Mouse (Mus musculus): ENCODE measurements around the gene Mterf4. TPM values are rescaled to one million over a fixed set of nuclear protein-coding genes. Genes with fewer than 3 reads are reported as not detected.

Mterf4 gene
- polyA plus RNA-seq (2014; fragmentation: Nextera tagmentation; extraction: Ambion mirVana), result 21.9 and 28.0 TPM in 2 replicates

DNA sequence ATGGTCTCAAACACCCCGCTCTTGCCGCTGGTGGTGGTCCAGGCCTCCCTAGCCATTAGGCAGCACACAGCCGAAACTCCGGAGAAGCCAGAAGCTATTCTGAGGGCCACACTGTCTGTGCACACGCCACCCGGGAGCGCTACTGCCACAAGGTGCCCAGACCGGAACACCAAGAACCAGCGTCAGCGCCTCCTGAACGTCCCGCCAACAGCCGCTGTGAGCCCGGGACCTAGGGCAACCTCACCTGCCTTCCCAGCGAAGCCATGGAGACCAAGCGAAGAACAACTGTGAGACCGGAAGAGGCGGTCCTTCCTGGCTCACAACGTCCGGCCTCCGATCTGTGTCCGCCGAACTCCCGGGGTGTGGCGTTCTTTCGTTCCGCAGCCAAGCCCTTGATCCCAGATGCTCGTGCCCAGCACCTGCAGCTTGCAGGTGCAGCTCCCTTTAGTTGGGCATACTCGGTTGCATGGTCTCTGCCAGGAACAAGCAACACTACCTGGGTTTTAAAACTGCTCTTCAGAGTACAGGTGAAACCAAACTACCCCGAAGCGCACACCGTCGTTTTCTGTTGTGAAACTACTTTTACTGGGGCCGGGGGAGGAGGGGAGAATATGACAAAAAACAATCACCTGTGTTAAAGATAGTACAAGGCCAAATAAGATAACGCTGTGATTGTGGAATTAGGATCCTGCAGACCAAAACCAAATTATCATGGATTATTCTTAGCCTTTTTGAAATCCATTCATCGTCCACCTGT is at the start of gene Mterf4:
Gene Mterf4, minus strand, starts transcription at position 335 of the 757 bp plus-strand sequence.
- H3K9ac ChIP-seq (ENCODE audit: low read length), result peak within 1 kb of the TSS; percentile 84
- peak; percentile 89 for DNase-seq (ENCODE audit: low spot score)
- 7% methylated on average over 36 of the region's 36 CpGs for WGBS
- no peaks in the 10 kb centered on the region for H3K9me3 ChIP-seq (replicated peaks; ENCODE audit: control insufficient read depth, low read length)
- H3K4me2 ChIP-seq (ENCODE audit: low read length), result peak within 1 kb of the TSS; percentile 73
- no peak within 1 kb of the TSS for H3K27ac ChIP-seq (ENCODE audit: low read depth, low read length)
- H3K4me3 ChIP-seq (ENCODE audit: low read depth, low read length), result peak within 1 kb of the TSS; percentile 75
- peaks cover 44% of the 10 kb centered on the region for H3K36me3 ChIP-seq (ENCODE audit: control insufficient read depth, insufficient read depth, low read length)
- peaks cover 6% of the 10 kb centered on the region for H3K4me1 ChIP-seq (ENCODE audit: control insufficient read depth, insufficient read depth, low read length)
- ATAC-seq, result peak; percentile 96
- H3K27me3 ChIP-seq (replicated peaks; ENCODE audit: control insufficient read depth, insufficient read depth, low read length), result no peaks in the 10 kb centered on the region

DNA sequence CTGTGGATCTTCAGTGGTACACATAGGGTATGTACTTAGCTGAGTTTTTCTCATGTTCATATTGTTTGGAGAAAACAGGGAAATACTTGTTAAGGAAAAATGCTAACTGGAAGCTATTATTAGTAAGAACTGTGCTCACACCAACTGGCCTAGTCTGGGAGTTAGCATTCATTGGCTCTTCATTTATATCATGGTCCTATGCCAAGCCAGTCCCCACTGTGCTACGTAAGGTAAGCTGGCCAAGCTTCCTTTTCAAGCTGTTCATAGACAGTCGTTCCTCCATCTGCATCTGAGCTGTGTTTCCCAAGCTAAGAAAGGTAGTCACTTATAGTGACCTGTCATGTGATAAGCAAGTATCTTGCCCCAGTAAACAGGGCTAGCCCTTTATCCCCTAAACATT is 47.0 kb upstream of the Mterf4 start:
- no peak overlapping the region for H3K4me3 ChIP-seq (ENCODE audit: low read depth, low read length)
- H3K27me3 ChIP-seq (replicated peaks; ENCODE audit: control insufficient read depth, insufficient read depth, low read length), result no peaks in the 10 kb centered on the region
- WGBS, result 90% methylated on average over 2 of the region's 2 CpGs
- no peaks in the 10 kb centered on the region for H3K4me1 ChIP-seq (ENCODE audit: control insufficient read depth, insufficient read depth, low read length)
- DNase-seq (ENCODE audit: low spot score) (no peak), ATAC-seq (no peak)
- no peak overlapping the region for H3K9ac ChIP-seq (ENCODE audit: low read length)
- no peak overlapping the region for H3K27ac ChIP-seq (ENCODE audit: low read depth, low read length)
- peaks cover 88% of the 10 kb centered on the region for H3K36me3 ChIP-seq (ENCODE audit: control insufficient read depth, insufficient read depth, low read length)
- no peak overlapping the region for H3K4me2 ChIP-seq (ENCODE audit: low read length)
- no peaks in the 10 kb centered on the region for H3K9me3 ChIP-seq (replicated peaks; ENCODE audit: control insufficient read depth, low read length)

DNA sequence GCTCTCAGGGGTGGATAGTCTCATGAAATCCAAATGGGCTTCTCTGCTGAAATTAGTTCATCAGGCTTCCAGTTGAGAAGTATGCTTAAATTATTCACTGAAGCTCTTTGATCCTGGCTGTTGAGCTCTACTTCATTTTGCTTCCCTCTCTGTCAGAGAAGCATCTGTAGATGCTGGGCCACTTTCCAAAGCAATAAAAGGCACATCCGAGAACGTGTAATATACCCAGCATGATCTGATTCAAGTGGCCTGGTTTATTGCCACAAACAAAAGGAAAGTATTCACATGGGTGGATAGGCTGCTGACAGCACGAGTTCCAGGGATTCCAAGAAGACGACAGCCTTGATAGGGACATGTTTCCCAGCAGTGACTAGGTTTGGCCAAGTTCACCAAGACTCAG is 44.0 kb upstream of the Mterf4 start:
- no peak for ATAC-seq

DNA sequence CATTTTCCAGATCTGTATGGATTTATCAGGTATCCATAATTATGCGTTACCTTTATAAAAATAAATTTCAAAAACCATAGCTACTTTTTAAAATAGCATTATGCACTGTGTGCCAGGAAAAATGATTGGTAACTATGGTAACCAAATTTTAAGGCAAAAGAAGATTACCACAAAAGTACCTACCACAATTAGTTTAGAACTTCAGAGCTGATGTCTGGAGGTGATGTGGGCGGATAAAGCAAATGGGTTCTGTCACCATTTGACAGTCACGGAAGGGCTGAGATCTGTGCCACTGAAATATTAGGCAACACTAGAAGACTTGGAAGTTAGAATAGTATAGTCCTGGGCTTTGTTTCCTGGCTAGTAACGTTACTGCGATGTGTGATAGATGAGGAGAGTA is 41.5 kb upstream of the Mterf4 start:
- 93% methylated on average over 5 of the region's 5 CpGs for WGBS
- H3K4me3 ChIP-seq (ENCODE audit: low read depth, low read length), result no peak overlapping the region
- H3K9ac ChIP-seq (ENCODE audit: low read length), result no peak overlapping the region
- H3K36me3 ChIP-seq (ENCODE audit: control insufficient read depth, insufficient read depth, low read length), result peaks cover 52% of the 10 kb centered on the region
- no peaks in the 10 kb centered on the region for H3K27me3 ChIP-seq (replicated peaks; ENCODE audit: control insufficient read depth, insufficient read depth, low read length)
- no peaks in the 10 kb centered on the region for H3K9me3 ChIP-seq (replicated peaks; ENCODE audit: control insufficient read depth, low read length)
- H3K4me2 ChIP-seq (ENCODE audit: low read length), result no peak overlapping the region
- H3K27ac ChIP-seq (ENCODE audit: low read depth, low read length), result no peak overlapping the region
- ATAC-seq, result no peak
- no peak for DNase-seq (ENCODE audit: low spot score)
- H3K4me1 ChIP-seq (ENCODE audit: control insufficient read depth, insufficient read depth, low read length), result peaks cover 7% of the 10 kb centered on the region

More for the DNA sequence above, 44.0 kb upstream of the Mterf4 start:
- Histone ChIP-seq H3K27me3 (replicated peaks; ENCODE audit: control insufficient read depth, insufficient read depth, low read length) (no peaks in the 10 kb centered on the region), H3K4me2 (ENCODE audit: low read length) (no peak overlapping the region), H3K9ac (ENCODE audit: low read length) (no peak overlapping the region), H3K27ac (ENCODE audit: low read depth, low read length) (no peak overlapping the region), H3K4me1 (ENCODE audit: control insufficient read depth, insufficient read depth, low read length) (no peaks in the 10 kb centered on the region; the same call in 1 of the 2 replicates), H3K4me3 (ENCODE audit: low read depth, low read length) (no peak overlapping the region), H3K9me3 (replicated peaks; ENCODE audit: control insufficient read depth, low read length) (no peaks in the 10 kb centered on the region), H3K36me3 (ENCODE audit: control insufficient read depth, insufficient read depth, low read length) (peaks cover 78% of the 10 kb centered on the region)
- WGBS, result 71% methylated on average over 4 of the region's 4 CpGs
- DNase-seq (ENCODE audit: low spot score), result no peak

DNA sequence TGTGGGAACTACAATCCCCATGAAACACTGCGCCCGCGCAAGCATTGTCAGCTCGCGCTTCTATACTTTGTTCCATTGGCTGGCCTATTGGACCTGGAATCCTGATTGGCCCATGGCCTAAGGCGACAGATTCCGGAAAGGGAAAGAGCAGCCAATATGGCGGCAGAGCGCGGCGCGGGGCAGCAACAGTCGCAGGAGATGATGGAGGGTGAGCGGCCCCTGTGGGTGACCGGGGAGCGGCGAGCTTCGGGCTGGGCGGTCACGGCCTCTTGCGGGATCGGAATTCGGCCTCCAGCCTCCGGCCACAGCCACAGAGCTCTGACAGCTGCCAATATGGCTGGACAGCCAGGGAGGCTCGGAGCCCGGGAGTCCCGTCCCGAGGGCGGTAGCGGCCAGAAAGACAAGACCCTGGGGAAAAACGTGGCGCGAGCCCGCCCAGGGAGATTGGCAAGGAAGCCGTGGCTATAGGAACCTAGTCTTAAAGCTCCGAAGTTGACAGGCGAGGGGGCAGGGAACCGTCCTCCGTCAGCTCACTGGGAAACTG is 37.9 kb upstream of the Mterf4 start:
- no peaks in the 10 kb centered on the region for H3K27me3 ChIP-seq (replicated peaks; ENCODE audit: control insufficient read depth, insufficient read depth, low read length)
- peak; percentile 99 for DNase-seq (ENCODE audit: low spot score)
- ATAC-seq, result peak; percentile 97
- peaks cover 9% of the 10 kb centered on the region for H3K4me1 ChIP-seq (ENCODE audit: control insufficient read depth, insufficient read depth, low read length)
- peaks cover 25% of the 10 kb centered on the region for H3K36me3 ChIP-seq (ENCODE audit: control insufficient read depth, insufficient read depth, low read length)
- H3K4me2 ChIP-seq (ENCODE audit: low read length), result peak overlapping the region; percentile 89
- under 1% methylated on average over 37 of the region's 39 CpGs for WGBS
- no peaks in the 10 kb centered on the region for H3K9me3 ChIP-seq (replicated peaks; ENCODE audit: control insufficient read depth, low read length)
- H3K4me3 ChIP-seq (ENCODE audit: low read depth, low read length), result peak overlapping the region; percentile 96
- peak overlapping the region; percentile 86 for H3K9ac ChIP-seq (ENCODE audit: low read length)
- H3K27ac ChIP-seq (ENCODE audit: low read depth, low read length), result peak overlapping the region; percentile 63; the same call in 1 of the 2 replicates

DNA sequence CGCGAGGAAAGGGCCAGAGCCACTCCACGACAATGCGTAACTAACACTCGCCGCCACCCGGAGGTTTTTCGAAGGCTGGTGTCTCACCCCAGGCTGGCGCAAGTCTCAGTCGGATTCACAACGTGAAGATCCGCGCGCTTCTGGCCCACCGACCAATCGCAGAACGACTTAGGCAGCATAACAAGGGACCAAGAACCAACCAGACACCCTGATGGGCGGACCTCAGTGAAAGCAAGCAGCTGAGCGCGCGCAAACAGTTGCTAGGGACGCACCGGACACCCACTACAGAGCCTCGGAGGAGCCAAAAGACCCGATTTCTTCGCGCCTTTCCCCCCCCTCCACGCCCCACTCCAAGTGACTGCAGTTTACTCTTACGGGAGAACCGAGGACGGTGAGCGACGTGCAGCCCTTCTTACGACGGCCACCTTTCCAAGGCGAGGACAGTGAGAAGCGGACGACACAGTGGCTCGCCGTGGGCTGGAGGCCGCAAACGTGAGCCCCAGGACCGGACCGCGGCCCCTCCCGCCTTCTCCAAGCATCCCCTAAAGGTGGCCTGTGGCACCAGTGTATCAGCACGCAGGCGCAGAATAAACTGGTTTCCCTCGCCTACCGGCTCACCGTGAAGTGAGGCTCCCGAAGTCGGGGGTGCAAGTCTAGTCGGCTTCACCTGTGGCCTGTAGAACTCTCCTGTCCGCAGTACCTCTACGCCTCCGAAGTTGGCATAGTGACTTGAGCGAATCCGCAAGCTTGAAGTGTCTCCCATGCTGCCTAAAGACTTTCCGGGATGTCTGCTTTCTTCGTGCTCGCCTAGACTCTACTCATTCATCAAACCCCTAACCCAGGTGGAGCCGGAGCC is 37.2 kb upstream of the Mterf4 start, which contains the start of the genes Ppp1r7 and Pask:
Gene Ppp1r7, plus strand, starts transcription at position 207 of the 856 bp plus-strand sequence.
Gene Pask, minus strand, starts transcription at position 835 of the 856 bp plus-strand sequence.
- peak within 1 kb of the TSS; percentile 89 for H3K4me2 ChIP-seq (ENCODE audit: low read length)
- peaks cover 18% of the 10 kb centered on the region for H3K36me3 ChIP-seq (ENCODE audit: control insufficient read depth, insufficient read depth, low read length)
- no peaks in the 10 kb centered on the region for H3K27me3 ChIP-seq (replicated peaks; ENCODE audit: control insufficient read depth, insufficient read depth, low read length)
- whole genome bisulfite sequencing, result under 1% methylated on average over 58 of the region's 63 CpGs
- peak within 1 kb of the TSS; percentile 86 for H3K9ac ChIP-seq (ENCODE audit: low read length)
- peak within 1 kb of the TSS; percentile 63; the same call in 1 of the 2 replicates for H3K27ac ChIP-seq (ENCODE audit: low read depth, low read length)
- peak; percentile 98 for DNase-seq (ENCODE audit: low spot score)
- peak within 1 kb of the TSS; percentile 96 for H3K4me3 ChIP-seq (ENCODE audit: low read depth, low read length)
- H3K9me3 ChIP-seq (replicated peaks; ENCODE audit: control insufficient read depth, low read length), result no peaks in the 10 kb centered on the region
- H3K4me1 ChIP-seq (ENCODE audit: control insufficient read depth, insufficient read depth, low read length), result peaks cover 9% of the 10 kb centered on the region
- peak; percentile 95 for ATAC-seq

DNA sequence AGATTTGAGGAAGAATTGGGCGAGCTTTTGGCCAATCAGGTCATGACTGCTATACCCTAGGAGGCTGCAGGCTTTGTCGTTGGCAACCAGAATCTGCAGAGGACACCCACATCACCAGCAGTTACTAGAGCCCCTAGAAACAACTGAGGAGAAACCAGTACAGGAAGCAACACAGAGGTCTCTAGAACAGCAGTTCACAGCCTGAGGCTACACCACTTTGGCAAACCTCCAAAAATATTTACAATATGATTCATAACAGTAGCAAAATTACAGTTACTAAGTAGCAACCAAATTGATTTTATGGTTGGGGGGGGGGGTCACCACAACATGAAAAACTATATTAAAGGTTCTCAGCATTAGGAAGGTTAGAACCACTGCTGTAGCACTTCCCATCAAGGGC is 28.9 kb upstream of the Mterf4 start:
- DNase-seq (ENCODE audit: low spot score) (no peak), ATAC-seq (no peak)
- WGBS, result 77% methylated on average over 2 of the region's 2 CpGs
- Histone ChIP-seq H3K9ac (ENCODE audit: low read length) (no peak overlapping the region), H3K27me3 (replicated peaks; ENCODE audit: control insufficient read depth, insufficient read depth, low read length) (no peaks in the 10 kb centered on the region), H3K9me3 (replicated peaks; ENCODE audit: control insufficient read depth, low read length) (no peaks in the 10 kb centered on the region), H3K27ac (ENCODE audit: low read depth, low read length) (no peak overlapping the region), H3K4me3 (ENCODE audit: low read depth, low read length) (no peak overlapping the region), H3K4me1 (ENCODE audit: control insufficient read depth, insufficient read depth, low read length) (no peaks in the 10 kb centered on the region), H3K4me2 (ENCODE audit: low read length) (no peak overlapping the region), H3K36me3 (ENCODE audit: control insufficient read depth, insufficient read depth, low read length) (peaks cover 21% of the 10 kb centered on the region; the same call in 1 of the 2 replicates)

DNA sequence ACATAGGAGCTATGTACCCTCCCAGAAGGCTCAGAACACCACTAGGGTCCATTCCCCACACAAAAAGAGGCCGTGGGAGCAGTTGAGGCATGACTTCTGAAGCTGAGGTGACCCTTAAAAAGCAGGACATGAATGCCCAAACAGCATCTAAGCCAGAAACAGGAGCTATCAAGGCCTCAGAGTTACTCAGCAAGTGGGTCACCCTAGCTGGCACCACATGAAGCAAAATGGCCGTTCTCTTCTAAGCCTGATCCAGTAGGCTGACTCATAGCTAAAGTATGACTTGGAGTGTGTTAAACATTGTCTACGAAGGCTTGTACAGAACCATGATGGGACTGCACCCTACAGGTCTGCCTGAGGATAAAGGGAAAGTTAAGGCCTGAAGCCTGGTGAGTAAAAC is 20.7 kb upstream of the Mterf4 start:
- no peaks in the 10 kb centered on the region for H3K27me3 ChIP-seq (replicated peaks; ENCODE audit: control insufficient read depth, insufficient read depth, low read length)
- no peak overlapping the region for H3K4me3 ChIP-seq (ENCODE audit: low read depth, low read length)
- WGBS, result 90% methylated on average over 3 of the region's 3 CpGs
- H3K9ac ChIP-seq (ENCODE audit: low read length), result no peak overlapping the region
- H3K9me3 ChIP-seq (replicated peaks; ENCODE audit: control insufficient read depth, low read length), result no peaks in the 10 kb centered on the region
- H3K27ac ChIP-seq (ENCODE audit: low read depth, low read length), result no peak overlapping the region
- H3K4me2 ChIP-seq (ENCODE audit: low read length), result no peak overlapping the region
- H3K4me1 ChIP-seq (ENCODE audit: control insufficient read depth, insufficient read depth, low read length), result no peaks in the 10 kb centered on the region
- ATAC-seq, result no peak
- DNase-seq (ENCODE audit: low spot score), result no peak
- H3K36me3 ChIP-seq (ENCODE audit: control insufficient read depth, insufficient read depth, low read length), result peaks cover 55% of the 10 kb centered on the region

All from forebrain, embryonic 14.5 days (tissue).